Mouse (Mus musculus) neural tube, embryonic 12.5 days (tissue): ENCODE measurements around the gene Tekt3. TPM values are rescaled to one million over a fixed set of nuclear protein-coding genes. Genes with fewer than 3 reads are reported as not detected.

Experiments
- ATAC-seq: fragments of 200-750 bp; cut with Nextera tagmentation; 2 replicates; pipeline ENCODE4 v1.8.0; 2017; ENCODE audit warnings: low read depth, mild to moderate bottlenecking, moderate TSS enrichment, moderate library complexity; ENCODE audit not compliant: low FRiP score
- H3K27ac ChIP-seq: fragments of 300-500 bp; sonication (generic); 2 replicates; pipeline ENCODE4 v1.5.1; 2016
- H3K27me3 ChIP-seq: fragments of 300-500 bp; sonication (generic); replicated peaks from 2 replicates; pipeline ENCODE4 v1.6.1; 2016; ENCODE audit warnings: mild to moderate bottlenecking
- H3K36me3 ChIP-seq: fragments of 300-500 bp; sonication (generic); 2 replicates; pipeline ENCODE4 v1.6.1; 2016; ENCODE audit warnings: mild to moderate bottlenecking
- H3K4me1 ChIP-seq: fragments of 300-500 bp; sonication (generic); 2 replicates; pipeline ENCODE4 v1.6.1; 2016
- H3K4me2 ChIP-seq: fragments of 300-500 bp; sonication (generic); replicated peaks from 2 replicates; pipeline ENCODE4 v1.6.1; 2016; ENCODE audit warnings: mild to moderate bottlenecking
- H3K4me3 ChIP-seq: fragments of 300-500 bp; sonication (generic); 2 replicates; pipeline ENCODE4 v1.5.1; 2016
- H3K9ac ChIP-seq: fragments of 300-500 bp; sonication (generic); 2 replicates; pipeline ENCODE4 v1.6.1; 2016; ENCODE audit warnings: mild to moderate bottlenecking
- H3K9me3 ChIP-seq: fragments of 300-500 bp; sonication (generic); 2 replicates; pipeline ENCODE4 v1.6.1; 2016; ENCODE audit warnings: mild to moderate bottlenecking
- WGBS: fragments of 180-500 bp; shearing (Covaris S2); methylation state at CpG from one replicate; pipeline ENCODE4 v1.1.7; 2016; 5-methylcytosine and 5-hydroxymethylcytosine counted together
- polyA plus RNA-seq: library from polyadenylated mRNA; unstranded; fragments of >200 nt; fragmentation: Nextera tagmentation; extraction: Ambion mirVana; gene quantifications from 2 replicates; pipeline ENCODE4 v1.2.1, GENCODE M21; 2016

Gene Tekt3
- polyA plus RNA-seq, 1 experiment from 2014 or later, result not detected

DNA sequence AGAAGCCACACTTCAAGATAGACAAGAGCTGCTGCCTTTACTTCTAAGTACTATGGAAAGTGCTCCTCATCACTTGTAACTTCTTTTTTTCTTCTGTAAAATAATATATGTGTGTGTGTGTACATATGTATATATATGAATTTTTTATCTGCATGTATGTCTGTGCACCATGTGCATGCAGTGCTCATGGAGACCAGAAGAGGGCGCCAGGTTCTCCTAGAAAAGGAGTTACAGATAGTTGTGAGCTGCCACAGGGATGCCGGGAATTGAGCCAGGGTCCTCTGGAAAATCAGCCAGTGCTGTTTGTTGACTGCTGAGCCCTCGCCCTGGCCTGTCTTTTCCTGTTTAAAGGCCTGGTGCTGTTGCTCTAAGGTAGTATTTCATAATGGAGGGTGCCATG is 23.1 kb downstream of the Tekt3 start:
- WGBS, result 88% methylated on average over 3 of the region's 3 CpGs
- H3K36me3 ChIP-seq, result no peaks in the 10 kb centered on the region
- no peak overlapping the region for H3K4me2 ChIP-seq
- H3K27ac ChIP-seq, result no peak overlapping the region
- H3K4me3 ChIP-seq, result no peak overlapping the region
- H3K9ac ChIP-seq, result no peak overlapping the region
- H3K4me1 ChIP-seq, result no peaks in the 10 kb centered on the region
- no peaks in the 10 kb centered on the region for H3K9me3 ChIP-seq
- H3K27me3 ChIP-seq, result no peaks in the 10 kb centered on the region
- no peak for ATAC-seq

DNA sequence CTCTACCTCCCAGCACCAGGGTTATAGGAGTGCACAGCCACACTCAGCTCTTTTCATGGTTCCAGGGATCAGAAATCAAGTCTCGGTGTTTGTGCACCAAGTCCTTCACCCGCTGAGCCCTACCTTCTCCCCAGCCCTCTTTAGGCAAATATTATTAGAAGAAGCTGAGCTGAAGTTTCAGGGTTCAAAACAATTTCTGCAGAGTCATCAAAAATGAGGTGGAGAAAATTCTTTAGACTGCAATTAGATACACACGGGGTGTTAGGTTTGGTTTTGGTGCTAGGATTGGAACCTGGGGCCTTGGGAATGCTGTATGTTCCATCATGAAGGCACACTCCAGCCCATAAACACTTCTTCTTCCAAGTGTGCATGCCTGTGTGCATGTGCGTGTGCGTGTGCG is 27.2 kb downstream of the Tekt3 start:
- 94% methylated on average over 6 of the region's 6 CpGs for WGBS
- Histone ChIP-seq H3K4me1 (no peaks in the 10 kb centered on the region), H3K9ac (no peak overlapping the region), H3K27ac (no peak overlapping the region), H3K9me3 (no peaks in the 10 kb centered on the region), H3K36me3 (no peaks in the 10 kb centered on the region), H3K4me3 (no peak overlapping the region), H3K27me3 (no peaks in the 10 kb centered on the region), H3K4me2 (no peak overlapping the region)
- ATAC-seq, result no peak

DNA sequence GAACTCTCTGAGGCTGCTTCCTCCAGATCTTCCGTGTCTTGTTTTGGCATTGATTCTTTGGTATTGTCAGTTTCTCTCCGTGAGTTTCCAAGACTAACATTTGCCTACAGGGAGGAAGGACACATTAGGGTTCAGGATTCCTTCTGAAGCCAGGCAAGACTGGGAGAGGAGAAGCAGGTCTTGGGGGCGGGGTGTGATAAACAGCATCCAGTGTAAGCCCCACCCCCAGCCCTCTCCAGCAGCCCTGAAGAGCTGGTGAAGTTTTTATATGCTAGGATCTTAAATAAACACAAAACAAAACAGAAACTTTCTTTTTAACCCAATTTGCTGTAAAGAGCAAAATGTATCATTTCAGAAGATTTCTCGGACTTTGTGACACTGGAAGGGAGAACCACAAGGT is 28.8 kb downstream of the Tekt3 start:
- Histone ChIP-seq H3K4me3 (no peak overlapping the region), H3K27me3 (no peaks in the 10 kb centered on the region), H3K4me2 (no peak overlapping the region), H3K9ac (no peak overlapping the region), H3K4me1 (no peaks in the 10 kb centered on the region), H3K9me3 (no peaks in the 10 kb centered on the region), H3K27ac (no peak overlapping the region), H3K36me3 (no peaks in the 10 kb centered on the region)
- ATAC-seq, result no peak
- WGBS, result 56% methylated on average over 4 of the region's 4 CpGs

DNA sequence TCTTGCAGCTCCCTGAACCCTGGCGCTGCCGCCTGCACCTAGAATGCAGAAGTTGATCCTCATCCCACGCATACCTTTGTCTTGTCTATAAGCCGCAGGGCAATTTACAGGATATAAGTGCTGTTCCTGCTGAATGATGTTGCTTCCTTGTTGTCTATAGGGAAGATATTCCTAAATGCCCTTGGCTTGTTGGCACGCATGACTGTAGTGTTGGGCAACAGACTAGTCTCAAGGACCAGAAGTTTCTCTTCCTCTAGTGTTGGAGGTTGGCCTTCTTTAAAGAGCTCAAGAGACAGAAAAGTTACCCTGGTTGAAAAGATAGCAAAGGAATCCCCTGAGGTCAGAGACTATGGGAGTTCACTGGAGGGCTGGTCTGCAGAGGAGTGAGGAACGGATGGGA is 29.5 kb downstream of the Tekt3 start:
- H3K9ac ChIP-seq, result no peak overlapping the region
- H3K27me3 ChIP-seq, result no peaks in the 10 kb centered on the region
- no peak overlapping the region for H3K27ac ChIP-seq
- H3K4me3 ChIP-seq, result no peak overlapping the region
- no peaks in the 10 kb centered on the region for H3K9me3 ChIP-seq
- no peaks in the 10 kb centered on the region for H3K4me1 ChIP-seq
- H3K4me2 ChIP-seq, result no peak overlapping the region
- ATAC-seq, result no peak
- 94% methylated on average over 6 of the region's 6 CpGs for WGBS
- no peaks in the 10 kb centered on the region for H3K36me3 ChIP-seq

DNA sequence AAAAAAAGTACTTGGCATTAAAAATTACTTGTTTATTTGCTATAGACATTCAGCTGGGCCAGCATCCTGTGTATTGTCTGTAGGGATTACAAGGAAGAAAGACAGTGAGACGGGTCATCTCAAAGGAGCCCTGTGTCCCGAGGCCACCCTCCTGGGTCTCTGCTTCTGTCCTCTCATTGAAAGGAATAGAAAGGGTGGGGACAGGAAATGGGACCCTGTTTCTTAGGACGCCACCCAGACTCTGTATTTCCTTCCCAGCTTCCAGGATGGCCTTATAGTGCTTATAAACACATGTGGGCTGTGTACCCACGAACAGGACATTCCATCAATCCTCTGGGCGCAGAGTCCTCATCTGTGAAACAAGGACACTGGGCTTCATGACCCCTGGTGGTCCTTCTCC is 30.8 kb downstream of the Tekt3 start:
- Histone ChIP-seq H3K9me3 (no peaks in the 10 kb centered on the region), H3K36me3 (no peaks in the 10 kb centered on the region), H3K9ac (no peak overlapping the region), H3K4me3 (no peak overlapping the region), H3K4me2 (no peak overlapping the region), H3K4me1 (no peaks in the 10 kb centered on the region), H3K27ac (no peak overlapping the region), H3K27me3 (no peaks in the 10 kb centered on the region)
- WGBS, result 69% methylated on average over 5 of the region's 5 CpGs
- no peak for ATAC-seq

DNA sequence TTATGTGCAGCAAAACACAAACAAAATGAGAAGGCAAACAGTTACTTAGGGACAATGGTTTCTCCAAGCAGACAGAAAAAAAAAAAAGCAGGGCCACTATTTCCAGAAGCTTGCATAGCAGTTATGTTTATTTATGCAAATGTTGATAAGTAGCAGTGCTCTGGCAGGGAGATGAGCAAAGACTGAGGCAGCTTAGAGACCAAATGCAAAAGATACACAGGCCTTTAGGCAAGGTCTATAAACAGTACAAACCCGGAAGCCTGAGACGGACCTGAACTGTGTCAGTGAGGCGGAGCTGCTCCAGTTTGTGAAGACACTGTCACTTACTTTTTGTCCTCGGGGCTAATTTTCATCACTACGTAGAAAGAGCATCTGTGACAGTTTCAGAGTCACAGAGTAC is 32.1 kb downstream of the Tekt3 start:
- no peak for ATAC-seq
- Histone ChIP-seq H3K27me3 (no peaks in the 10 kb centered on the region), H3K4me1 (no peaks in the 10 kb centered on the region), H3K27ac (no peak overlapping the region), H3K9me3 (no peaks in the 10 kb centered on the region), H3K4me3 (no peak overlapping the region), H3K4me2 (no peak overlapping the region), H3K9ac (no peak overlapping the region), H3K36me3 (no peaks in the 10 kb centered on the region)
- 76% methylated on average over 5 of the region's 5 CpGs for WGBS

DNA sequence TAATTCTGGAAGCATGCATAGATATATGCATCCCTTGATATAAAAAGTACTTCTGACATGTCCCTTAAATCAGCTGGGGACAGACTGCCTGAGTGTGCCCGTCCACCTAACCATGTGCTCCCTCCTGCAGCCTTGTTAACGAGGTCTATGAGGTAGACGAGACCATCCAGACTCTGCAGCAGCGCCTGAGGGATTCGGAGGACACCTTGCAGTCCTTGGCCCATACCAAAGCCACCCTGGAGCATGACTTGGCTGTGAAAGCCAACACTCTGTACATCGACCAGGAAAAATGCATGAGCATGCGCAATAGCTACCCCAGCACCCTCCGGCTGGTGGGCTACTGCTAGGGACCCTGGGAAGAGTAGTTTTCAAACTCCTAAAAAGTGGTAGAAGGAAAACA is 33.0 kb downstream of the Tekt3 start:
- no peaks in the 10 kb centered on the region for H3K36me3 ChIP-seq
- no peaks in the 10 kb centered on the region for H3K27me3 ChIP-seq
- H3K9me3 ChIP-seq, result no peaks in the 10 kb centered on the region
- H3K9ac ChIP-seq, result no peak overlapping the region
- H3K27ac ChIP-seq, result no peak overlapping the region
- WGBS, result 88% methylated on average over 8 of the region's 8 CpGs
- H3K4me3 ChIP-seq, result no peak overlapping the region
- ATAC-seq, result no peak
- no peaks in the 10 kb centered on the region for H3K4me1 ChIP-seq
- H3K4me2 ChIP-seq, result no peak overlapping the region

DNA sequence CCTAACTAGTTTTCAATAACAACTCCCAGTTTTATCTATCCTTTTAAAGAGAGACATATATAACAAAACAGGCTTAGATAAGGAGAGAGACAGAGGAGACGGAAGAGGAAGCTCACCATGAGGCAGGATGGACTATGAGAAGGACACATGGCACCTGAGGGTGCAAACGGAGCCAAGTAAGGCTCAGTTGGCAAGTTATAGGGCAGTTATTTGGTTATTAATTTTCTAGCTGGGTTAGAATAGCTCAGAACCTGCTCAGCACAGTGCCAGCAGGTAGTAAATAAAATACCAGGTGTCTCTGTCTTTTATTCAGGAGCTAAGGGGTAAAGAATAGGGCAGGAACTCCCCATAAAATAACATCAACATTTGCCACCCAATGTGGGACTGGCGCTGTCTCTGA is 36.6 kb downstream of the Tekt3 start:
- Histone ChIP-seq H3K9ac (no peak overlapping the region), H3K4me1 (no peaks in the 10 kb centered on the region), H3K4me3 (no peak overlapping the region), H3K27ac (no peak overlapping the region), H3K36me3 (no peaks in the 10 kb centered on the region), H3K9me3 (no peaks in the 10 kb centered on the region), H3K27me3 (no peaks in the 10 kb centered on the region), H3K4me2 (no peak overlapping the region)
- ATAC-seq, result no peak
- 73% methylated on average over 3 of the region's 3 CpGs for WGBS

DNA sequence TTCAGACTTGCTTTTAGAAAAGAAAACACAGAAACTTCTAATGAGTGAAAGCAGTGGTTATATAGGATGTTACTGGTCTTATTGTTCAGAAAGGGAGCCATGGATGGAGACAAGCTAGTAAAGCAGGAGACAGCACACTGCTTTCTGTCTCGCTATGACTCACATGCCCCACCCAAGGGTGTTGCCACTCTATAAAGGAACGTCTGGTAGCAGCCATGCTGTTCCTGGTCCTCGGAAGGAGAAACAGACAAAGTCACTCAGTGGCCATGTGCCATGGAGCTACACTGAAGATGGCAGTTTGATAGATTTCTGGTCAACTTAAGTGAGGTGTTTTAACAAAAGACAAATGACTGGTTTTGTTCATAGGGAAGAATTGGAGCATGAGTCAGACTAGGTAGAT is 37.9 kb downstream of the Tekt3 start:
- Histone ChIP-seq H3K9me3 (no peaks in the 10 kb centered on the region), H3K27me3 (no peaks in the 10 kb centered on the region), H3K27ac (no peak overlapping the region), H3K4me3 (no peak overlapping the region), H3K9ac (no peak overlapping the region), H3K36me3 (no peaks in the 10 kb centered on the region), H3K4me2 (no peak overlapping the region), H3K4me1 (no peaks in the 10 kb centered on the region)
- no peak for ATAC-seq
- 87% methylated on average over 3 of the region's 3 CpGs for WGBS

DNA sequence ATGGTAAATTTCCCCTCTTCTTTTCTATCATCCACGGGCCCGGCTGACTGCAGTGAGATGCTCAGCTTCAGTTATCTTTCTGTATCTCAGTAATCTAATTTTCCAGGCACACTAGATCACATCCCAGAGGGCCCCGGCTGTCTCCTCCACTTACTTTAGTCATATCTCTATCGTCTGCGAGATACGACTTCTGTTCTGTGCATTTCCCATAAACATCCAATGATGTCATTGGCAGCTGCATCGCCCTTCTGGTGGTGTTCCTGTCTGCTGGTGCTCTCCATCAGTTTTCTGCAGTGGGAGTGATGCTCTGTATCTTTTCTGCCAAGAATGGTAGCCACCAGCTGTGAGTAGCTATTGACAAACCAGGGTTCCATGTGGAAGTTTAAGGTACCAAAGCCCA is 41.8 kb downstream of the Tekt3 start:
- WGBS, result 91% methylated on average over 7 of the region's 7 CpGs
- no peak overlapping the region for H3K4me2 ChIP-seq
- H3K27me3 ChIP-seq, result no peaks in the 10 kb centered on the region
- no peak overlapping the region for H3K27ac ChIP-seq
- no peaks in the 10 kb centered on the region for H3K4me1 ChIP-seq
- no peaks in the 10 kb centered on the region for H3K36me3 ChIP-seq
- no peak overlapping the region for H3K9ac ChIP-seq
- no peaks in the 10 kb centered on the region for H3K9me3 ChIP-seq
- no peak for ATAC-seq
- no peak overlapping the region for H3K4me3 ChIP-seq

DNA sequence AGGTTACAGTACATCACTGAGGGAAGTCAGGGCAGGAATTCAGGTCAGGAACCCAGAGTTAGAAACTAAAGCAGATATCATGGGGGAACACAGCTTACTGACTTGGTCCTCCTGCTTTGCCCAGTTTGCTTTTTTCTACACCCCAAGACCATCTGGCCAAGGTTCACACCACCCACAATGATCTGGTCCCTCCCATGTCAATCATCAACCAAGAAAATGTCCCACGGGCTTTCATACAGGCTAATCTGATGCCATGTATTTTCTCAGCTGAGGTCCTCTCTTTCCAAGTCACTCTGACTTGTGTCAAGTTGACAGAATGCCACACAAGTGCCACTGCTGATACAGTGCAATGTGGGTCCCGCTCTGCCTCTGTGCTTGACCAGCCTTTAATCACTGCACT is 42.6 kb downstream of the Tekt3 start:
- Histone ChIP-seq H3K4me2 (no peak overlapping the region), H3K27me3 (no peaks in the 10 kb centered on the region), H3K9ac (no peak overlapping the region), H3K9me3 (no peaks in the 10 kb centered on the region), H3K4me3 (no peak overlapping the region), H3K27ac (no peak overlapping the region), H3K4me1 (no peaks in the 10 kb centered on the region), H3K36me3 (no peaks in the 10 kb centered on the region)
- WGBS, result 91% methylated on average over 2 of the region's 2 CpGs
- ATAC-seq, result no peak

DNA sequence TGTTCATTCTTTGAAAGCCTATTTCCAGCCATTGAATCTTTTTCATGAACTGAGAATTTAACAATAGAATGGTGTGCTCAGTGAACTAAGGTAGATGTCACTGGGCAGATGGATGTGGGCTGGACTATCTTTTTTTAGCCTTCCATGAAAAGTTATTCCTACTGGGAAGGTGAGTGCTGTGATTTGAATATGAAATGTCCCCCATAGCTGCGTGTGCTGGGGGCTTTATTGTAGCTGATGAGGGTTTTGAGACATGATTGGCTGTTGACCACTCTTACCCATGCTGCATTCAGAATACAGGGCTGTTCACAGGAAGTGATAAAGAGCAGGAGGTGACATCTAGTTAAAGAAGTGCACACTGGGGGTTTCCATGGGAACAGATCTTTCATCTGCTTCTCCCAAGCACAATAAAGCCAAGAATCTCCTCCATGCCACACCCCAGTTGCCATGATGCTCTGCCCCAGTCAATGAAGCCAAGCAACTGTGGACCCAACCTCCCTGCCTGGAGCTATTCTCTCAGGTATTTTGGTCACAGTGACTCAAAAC is 47.8 kb downstream of the Tekt3 start:
- no peak overlapping the region for H3K4me3 ChIP-seq
- no peaks in the 10 kb centered on the region for H3K36me3 ChIP-seq
- H3K9me3 ChIP-seq, result no peaks in the 10 kb centered on the region
- no peak overlapping the region for H3K27ac ChIP-seq
- no peak overlapping the region for H3K9ac ChIP-seq
- H3K4me1 ChIP-seq, result no peaks in the 10 kb centered on the region
- 50% methylated on average over 1 of the region's 1 CpGs for WGBS
- no peak for ATAC-seq
- H3K4me2 ChIP-seq, result no peak overlapping the region
- H3K27me3 ChIP-seq, result no peaks in the 10 kb centered on the region

DNA sequence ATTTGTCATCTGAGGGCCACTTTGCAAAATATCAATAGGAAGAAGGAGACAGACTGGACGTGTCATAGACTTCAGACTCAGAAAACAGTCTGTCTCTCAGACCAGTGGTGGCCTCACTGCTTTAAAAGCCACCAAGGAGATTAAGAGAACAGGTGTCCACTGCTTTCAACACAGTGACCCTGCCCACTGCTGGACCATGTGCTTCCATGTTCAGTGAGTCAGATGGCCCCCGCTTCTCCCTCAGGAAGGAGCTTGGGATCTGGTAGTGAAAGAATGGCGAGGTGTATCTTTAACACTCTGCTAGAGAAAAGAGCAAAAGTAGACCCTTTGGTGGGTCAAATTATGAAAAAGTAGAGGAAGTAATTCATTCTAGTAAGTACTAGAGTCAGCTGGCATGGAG is 48.9 kb downstream of the Tekt3 start:
- Histone ChIP-seq H3K4me1 (no peaks in the 10 kb centered on the region), H3K9ac (no peak overlapping the region), H3K4me3 (no peak overlapping the region), H3K27me3 (no peaks in the 10 kb centered on the region), H3K27ac (no peak overlapping the region), H3K4me2 (no peak overlapping the region), H3K9me3 (no peaks in the 10 kb centered on the region), H3K36me3 (no peaks in the 10 kb centered on the region)
- 87% methylated on average over 3 of the region's 3 CpGs for whole genome bisulfite sequencing
- ATAC-seq, result no peak
